Mouse (Mus musculus) neural tube, embryonic 12.5 days (tissue): ENCODE results near the gene Magi2. TPM values are rescaled to one million over a fixed set of nuclear protein-coding genes. Genes with fewer than 3 reads are reported as not detected.

ENCODE experiments used
- ATAC-seq: fragments of 200-750 bp; cut with Nextera tagmentation; 2 replicates; pipeline ENCODE4 v1.8.0; 2017; ENCODE audit warnings: low read depth, mild to moderate bottlenecking, moderate TSS enrichment, moderate library complexity; ENCODE audit not compliant: low FRiP score
- H3K27ac ChIP-seq: fragments of 300-500 bp; sonication (generic); 2 replicates; pipeline ENCODE4 v1.5.1; 2016
- H3K27me3 ChIP-seq: fragments of 300-500 bp; sonication (generic); replicated peaks from 2 replicates; pipeline ENCODE4 v1.6.1; 2016; ENCODE audit warnings: mild to moderate bottlenecking
- H3K36me3 ChIP-seq: fragments of 300-500 bp; sonication (generic); 2 replicates; pipeline ENCODE4 v1.6.1; 2016; ENCODE audit warnings: mild to moderate bottlenecking
- H3K4me1 ChIP-seq: fragments of 300-500 bp; sonication (generic); 2 replicates; pipeline ENCODE4 v1.6.1; 2016
- H3K4me2 ChIP-seq: fragments of 300-500 bp; sonication (generic); replicated peaks from 2 replicates; pipeline ENCODE4 v1.6.1; 2016; ENCODE audit warnings: mild to moderate bottlenecking
- H3K4me3 ChIP-seq: fragments of 300-500 bp; sonication (generic); 2 replicates; pipeline ENCODE4 v1.5.1; 2016
- H3K9ac ChIP-seq: fragments of 300-500 bp; sonication (generic); 2 replicates; pipeline ENCODE4 v1.6.1; 2016; ENCODE audit warnings: mild to moderate bottlenecking
- H3K9me3 ChIP-seq: fragments of 300-500 bp; sonication (generic); 2 replicates; pipeline ENCODE4 v1.6.1; 2016; ENCODE audit warnings: mild to moderate bottlenecking
- WGBS: fragments of 180-500 bp; shearing (Covaris S2); methylation state at CpG from one replicate; pipeline ENCODE4 v1.1.7; 2016; 5-methylcytosine and 5-hydroxymethylcytosine counted together
- polyA plus RNA-seq: library from polyadenylated mRNA; unstranded; fragments of >200 nt; fragmentation: Nextera tagmentation; extraction: Ambion mirVana; gene quantifications from 2 replicates; pipeline ENCODE4 v1.2.1, GENCODE M21; 2016

Gene Magi2
- polyA plus RNA-seq, 1 experiment from 2014 or later = 15.2 TPM

DNA sequence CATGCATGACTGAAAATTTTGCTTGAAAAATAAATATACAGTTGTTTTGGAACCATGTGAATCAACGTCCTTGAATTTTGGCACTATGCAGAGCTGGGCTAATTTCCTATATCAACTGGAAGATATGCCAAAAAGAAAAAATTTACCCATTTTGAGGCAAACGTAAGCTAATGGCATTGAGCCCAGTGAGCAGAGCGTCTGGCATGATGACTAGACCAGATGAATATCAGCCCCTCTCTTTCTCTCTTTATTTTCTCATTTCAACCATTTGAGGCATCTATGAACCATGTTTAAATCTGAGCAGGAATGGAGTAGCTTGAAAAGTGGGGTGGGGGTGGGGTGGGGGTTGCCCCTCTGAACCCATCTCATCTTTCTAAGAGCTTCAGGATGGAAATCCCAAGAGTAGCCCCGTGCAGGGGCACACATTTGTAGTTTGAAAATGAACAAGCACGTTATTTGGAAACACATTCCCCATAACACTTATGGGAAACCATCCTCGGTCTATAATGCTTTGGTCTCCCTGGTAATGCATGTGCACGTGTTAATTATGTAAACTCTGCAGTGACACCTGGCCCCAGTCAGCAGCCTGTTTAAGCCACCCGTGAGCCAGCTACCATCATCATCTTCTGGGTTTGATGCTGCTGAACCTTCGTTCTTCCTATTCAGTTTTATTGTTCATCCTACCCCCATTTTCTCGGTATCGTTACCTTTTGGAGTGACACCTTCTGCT is 1151.4 kb downstream of the Magi2 start:
- 89% methylated on average over 11 of the region's 11 CpGs for WGBS
- no peak overlapping the region for H3K9ac ChIP-seq
- H3K9me3 ChIP-seq = no peaks in the 10 kb centered on the region
- no peak overlapping the region for H3K27ac ChIP-seq
- H3K4me2 ChIP-seq = no peak overlapping the region
- no peaks in the 10 kb centered on the region for H3K27me3 ChIP-seq
- no peaks in the 10 kb centered on the region for H3K36me3 ChIP-seq
- no peak for ATAC-seq
- H3K4me3 ChIP-seq = no peak overlapping the region
- no peaks in the 10 kb centered on the region for H3K4me1 ChIP-seq

DNA sequence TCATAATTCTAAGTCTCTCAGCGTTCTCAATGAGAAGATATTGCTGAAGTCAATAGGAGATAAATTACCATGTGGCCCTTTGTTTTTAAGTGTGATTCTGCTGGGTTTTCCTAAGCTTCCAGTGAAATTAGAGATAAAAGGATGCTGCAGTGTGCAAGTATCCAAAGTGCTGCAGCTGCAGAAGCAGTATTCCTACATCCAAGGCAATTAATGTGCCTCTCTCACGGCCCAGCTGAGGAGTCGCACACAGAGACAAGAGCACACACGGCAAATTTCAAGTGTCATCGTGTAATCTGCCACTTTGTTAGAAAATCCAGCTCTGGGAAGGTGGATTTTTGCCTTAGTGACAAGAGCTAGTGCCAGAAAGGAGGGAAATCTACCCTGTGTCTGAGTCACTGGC is 1177.7 kb downstream of the Magi2 start:
- H3K27me3 ChIP-seq = no peaks in the 10 kb centered on the region
- H3K36me3 ChIP-seq = no peaks in the 10 kb centered on the region
- no peak for ATAC-seq
- H3K9ac ChIP-seq = no peak overlapping the region
- WGBS = 80% methylated on average over 5 of the region's 5 CpGs
- H3K27ac ChIP-seq = no peak overlapping the region
- H3K9me3 ChIP-seq = no peaks in the 10 kb centered on the region
- H3K4me1 ChIP-seq = no peaks in the 10 kb centered on the region
- no peak overlapping the region for H3K4me3 ChIP-seq
- no peak overlapping the region for H3K4me2 ChIP-seq

DNA sequence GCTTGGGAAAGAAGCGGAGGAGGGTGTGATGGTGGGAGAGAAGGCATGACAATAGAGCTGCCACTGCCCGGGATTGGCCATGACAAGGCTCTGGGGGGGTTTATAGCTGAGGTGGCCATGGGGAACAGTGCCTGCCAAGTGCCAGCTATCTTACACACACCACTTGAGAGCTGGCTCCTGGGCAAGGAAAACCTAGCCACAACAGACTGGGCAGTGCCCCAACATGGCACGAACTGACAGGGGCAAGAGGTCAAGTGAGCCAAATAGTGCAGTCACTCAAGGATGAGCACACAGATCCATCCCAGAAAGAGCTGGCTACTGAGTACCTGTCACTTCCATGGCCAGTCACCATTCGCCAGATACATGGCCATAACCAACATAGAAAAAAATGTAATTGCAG is 1179.8 kb downstream of the Magi2 start:
- Histone ChIP-seq H3K9me3 (no peaks in the 10 kb centered on the region), H3K27ac (no peak overlapping the region), H3K9ac (no peak overlapping the region), H3K4me1 (no peaks in the 10 kb centered on the region), H3K4me2 (no peak overlapping the region), H3K36me3 (no peaks in the 10 kb centered on the region), H3K27me3 (no peaks in the 10 kb centered on the region), H3K4me3 (no peak overlapping the region)
- no peak for ATAC-seq
- 96% methylated on average over 4 of the region's 4 CpGs for WGBS

DNA sequence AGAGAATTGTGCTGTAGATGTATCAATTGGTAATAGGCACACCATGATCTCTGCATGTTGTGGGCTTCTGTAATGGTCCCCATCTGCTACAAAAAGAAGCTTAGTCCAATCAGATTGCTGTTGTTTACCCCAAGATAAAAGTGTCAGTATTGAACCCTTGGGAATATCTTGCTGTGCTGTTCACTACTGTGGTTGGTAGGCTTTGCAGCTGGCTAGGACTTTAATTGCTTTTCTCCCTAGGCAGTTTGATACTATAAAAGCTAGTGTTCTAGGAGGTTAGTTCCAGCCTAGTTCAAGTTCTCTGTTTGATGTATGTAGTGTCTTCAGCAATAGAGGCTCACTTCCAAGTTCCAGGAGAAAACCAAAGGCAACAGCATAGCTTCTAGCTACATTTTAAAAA is 1188.5 kb downstream of the Magi2 start:
- Histone ChIP-seq H3K27me3 (no peaks in the 10 kb centered on the region), H3K36me3 (no peaks in the 10 kb centered on the region), H3K4me2 (no peak overlapping the region), H3K4me3 (no peak overlapping the region), H3K27ac (no peak overlapping the region), H3K9ac (no peak overlapping the region), H3K4me1 (no peaks in the 10 kb centered on the region), H3K9me3 (no peaks in the 10 kb centered on the region)
- no peak for ATAC-seq

DNA sequence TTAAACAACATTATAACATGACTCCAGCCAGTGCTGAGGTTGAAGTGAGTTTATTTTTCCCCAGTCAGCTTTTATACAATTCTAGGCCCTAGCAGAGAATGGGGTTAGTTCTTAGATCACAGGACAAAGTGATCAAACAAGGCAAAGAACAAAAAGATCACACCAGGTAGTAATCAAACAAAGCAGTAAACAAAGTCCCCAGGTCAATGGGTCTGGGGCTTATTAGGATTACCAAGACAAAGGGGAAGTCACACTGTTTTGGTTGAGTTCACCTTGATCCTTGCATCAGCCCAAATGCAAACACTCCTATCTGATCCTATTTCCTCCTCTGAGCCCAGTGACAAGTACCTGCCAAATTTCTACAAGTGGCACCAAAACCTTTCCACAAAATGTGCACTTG is 1190.5 kb downstream of the Magi2 start:
- H3K36me3 ChIP-seq = no peaks in the 10 kb centered on the region
- no peak for ATAC-seq
- no peak overlapping the region for H3K4me2 ChIP-seq
- H3K27me3 ChIP-seq = no peaks in the 10 kb centered on the region
- no peak overlapping the region for H3K9ac ChIP-seq
- H3K9me3 ChIP-seq = no peaks in the 10 kb centered on the region
- no peaks in the 10 kb centered on the region for H3K4me1 ChIP-seq
- H3K27ac ChIP-seq = no peak overlapping the region
- no peak overlapping the region for H3K4me3 ChIP-seq

DNA sequence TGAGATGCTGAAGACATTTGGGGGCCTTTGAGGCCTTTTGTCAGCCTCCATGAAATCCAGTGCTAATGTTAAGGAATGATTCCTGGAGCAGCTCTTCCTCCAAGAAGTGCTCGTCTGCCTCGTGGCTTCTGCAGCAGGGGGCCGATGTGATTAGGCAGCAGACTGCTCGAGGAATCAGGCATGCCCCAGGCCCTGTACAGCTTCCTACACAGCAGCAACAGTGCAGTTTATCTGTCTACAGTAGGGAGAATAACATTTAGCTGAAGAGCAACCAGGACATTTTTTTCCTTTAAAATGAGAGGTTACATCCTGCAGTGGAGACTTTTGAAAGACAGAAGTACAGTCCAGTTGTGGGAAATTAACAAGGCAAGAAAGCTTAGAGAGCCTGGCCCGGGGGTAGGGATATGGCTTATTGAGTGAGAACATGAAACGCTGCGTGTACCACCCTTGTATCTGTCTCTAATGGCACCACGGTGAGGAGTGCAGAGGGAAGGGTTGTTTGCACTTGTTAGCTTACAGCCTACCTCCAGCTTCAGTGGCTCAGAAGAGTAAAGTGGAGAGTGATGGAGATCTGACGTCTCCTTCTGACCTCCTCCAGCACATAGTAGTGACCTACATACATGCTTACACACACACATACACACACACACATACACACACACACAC is 1205.4 kb downstream of the Magi2 start:
- no peaks in the 10 kb centered on the region for H3K36me3 ChIP-seq
- H3K4me3 ChIP-seq = no peak overlapping the region
- no peaks in the 10 kb centered on the region for H3K27me3 ChIP-seq
- no peaks in the 10 kb centered on the region for H3K9me3 ChIP-seq
- WGBS = 52% methylated on average over 9 of the region's 9 CpGs
- no peak for ATAC-seq
- no peaks in the 10 kb centered on the region for H3K4me1 ChIP-seq
- no peak overlapping the region for H3K9ac ChIP-seq
- no peak overlapping the region for H3K27ac ChIP-seq
- H3K4me2 ChIP-seq = no peak overlapping the region

DNA sequence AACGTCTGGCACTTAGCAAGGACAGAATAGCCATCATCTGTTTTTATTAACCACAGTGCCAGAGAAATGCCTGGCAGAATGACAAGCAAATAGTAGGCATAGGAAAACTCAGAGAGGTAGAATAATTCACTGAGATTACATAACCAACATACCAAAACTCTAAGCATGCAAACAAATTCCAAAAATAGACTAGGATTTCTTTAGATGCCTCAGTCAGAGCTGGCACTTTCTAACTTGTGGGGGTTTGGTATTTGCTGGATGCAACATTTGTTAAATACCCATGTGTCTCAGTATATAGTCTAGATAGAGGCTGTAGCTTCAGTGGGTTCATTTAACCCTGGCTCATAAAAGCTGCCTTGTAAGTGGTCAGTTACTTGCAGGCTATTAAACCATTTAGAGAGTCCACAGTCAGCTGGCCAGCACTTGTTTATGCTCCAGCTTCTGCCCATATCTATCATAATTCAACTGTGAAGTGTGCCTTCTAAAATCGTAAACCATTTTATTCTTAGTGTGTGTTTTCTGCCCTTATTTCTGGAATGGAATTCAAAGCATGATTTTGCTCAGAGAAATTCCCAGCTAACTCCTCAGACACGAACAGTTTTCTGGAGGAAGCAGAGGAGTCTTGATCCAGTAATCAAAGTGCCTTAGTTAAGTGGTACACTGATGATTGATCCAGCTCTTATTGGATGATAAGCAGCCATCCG is 1219.8 kb downstream of the Magi2 start:
- Histone ChIP-seq H3K27me3 (no peaks in the 10 kb centered on the region), H3K36me3 (no peaks in the 10 kb centered on the region), H3K9ac (no peak overlapping the region), H3K9me3 (no peaks in the 10 kb centered on the region), H3K27ac (no peak overlapping the region), H3K4me3 (no peak overlapping the region), H3K4me1 (no peaks in the 10 kb centered on the region), H3K4me2 (no peak overlapping the region)
- WGBS = 66% methylated on average over 4 of the region's 4 CpGs
- ATAC-seq = no peak

DNA sequence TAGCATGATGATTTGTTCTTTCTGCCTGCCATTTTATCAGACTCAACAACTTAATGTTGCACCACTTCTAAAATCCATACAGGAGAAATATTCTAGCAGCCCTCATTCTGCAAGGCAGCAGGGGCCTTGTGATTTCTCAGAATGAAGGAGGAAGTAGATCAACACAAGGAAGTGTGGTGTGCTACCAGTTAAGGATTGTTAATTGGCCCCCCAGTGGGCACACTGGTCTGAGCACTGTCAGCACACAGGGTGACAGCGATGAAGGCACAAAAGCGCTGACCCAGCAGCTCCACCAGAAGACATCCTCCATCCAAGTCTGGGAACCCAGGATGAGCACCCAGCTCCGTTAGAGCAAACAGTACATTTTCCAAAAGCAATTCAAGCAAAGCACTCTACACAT is 1229.3 kb downstream of the Magi2 start:
- Histone ChIP-seq H3K9me3 (no peaks in the 10 kb centered on the region), H3K27me3 (no peaks in the 10 kb centered on the region)

DNA sequence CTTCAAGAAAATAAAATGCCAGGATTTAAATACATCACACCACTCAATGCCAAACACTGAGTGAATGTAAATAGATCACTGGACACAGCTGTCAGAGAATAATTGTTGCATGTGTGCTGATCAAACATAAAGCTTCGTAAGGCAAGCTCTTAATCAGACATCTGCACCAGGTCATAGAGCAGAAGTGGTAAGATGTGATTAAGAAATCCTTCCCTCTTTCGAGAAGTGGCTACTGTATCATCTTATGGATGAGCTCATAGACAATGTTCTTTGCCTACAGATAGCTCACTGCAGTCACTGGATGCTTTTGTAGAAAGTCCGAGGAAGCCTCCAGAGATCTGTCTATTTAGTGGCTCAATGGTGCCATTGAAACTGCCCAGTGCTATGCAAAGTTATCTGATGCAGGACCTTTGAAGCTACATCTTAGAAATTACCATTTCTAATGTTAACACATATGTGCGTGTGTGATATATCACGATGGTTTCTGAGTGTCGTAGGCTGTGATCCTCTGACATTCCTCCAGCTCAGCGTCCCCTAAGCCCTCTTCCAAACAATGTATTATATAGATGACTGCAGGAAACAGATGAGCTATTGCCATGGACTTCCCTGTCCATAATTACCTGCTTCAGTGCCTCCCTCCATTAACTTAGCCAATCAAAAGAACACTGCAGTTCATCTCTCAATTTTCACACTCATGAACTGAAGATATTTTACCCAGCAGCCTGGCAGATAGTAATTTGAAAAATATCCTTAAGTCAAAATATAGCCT is 1231.1 kb downstream of the Magi2 start:
- no peaks in the 10 kb centered on the region for H3K4me1 ChIP-seq
- no peak overlapping the region for H3K27ac ChIP-seq
- no peaks in the 10 kb centered on the region for H3K27me3 ChIP-seq
- H3K9me3 ChIP-seq = no peaks in the 10 kb centered on the region
- H3K9ac ChIP-seq = no peak overlapping the region
- WGBS = 77% methylated on average over 7 of the region's 7 CpGs
- H3K4me3 ChIP-seq = no peak overlapping the region
- H3K36me3 ChIP-seq = no peaks in the 10 kb centered on the region
- no peak overlapping the region for H3K4me2 ChIP-seq
- no peak for ATAC-seq

More for the DNA sequence above, 1229.3 kb downstream of the Magi2 start:
- Histone ChIP-seq H3K4me1 (no peaks in the 10 kb centered on the region), H3K27ac (no peak overlapping the region), H3K36me3 (no peaks in the 10 kb centered on the region), H3K4me2 (no peak overlapping the region), H3K9ac (no peak overlapping the region), H3K4me3 (no peak overlapping the region)
- WGBS = 79% methylated on average over 3 of the region's 3 CpGs
- no peak for ATAC-seq

DNA sequence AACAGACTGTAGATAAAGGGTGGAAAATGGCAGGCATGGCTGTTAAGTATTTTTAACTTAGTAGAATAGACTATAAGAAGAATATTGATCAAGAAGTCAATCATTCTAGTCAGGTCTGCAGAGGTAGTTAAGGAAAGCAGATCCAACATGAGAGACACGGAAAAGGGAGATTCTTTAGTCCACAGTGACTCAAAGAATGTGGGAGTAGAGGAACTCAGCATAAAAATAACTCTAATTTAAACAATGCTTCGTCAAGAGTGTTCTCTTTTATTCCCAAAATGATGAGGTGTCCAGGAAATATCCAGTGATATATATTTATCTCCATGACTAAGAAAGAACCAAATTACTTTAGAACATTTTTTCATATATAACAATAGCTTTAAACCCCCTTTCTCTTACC is 1234.9 kb downstream of the Magi2 start:
- Histone ChIP-seq H3K36me3 (no peaks in the 10 kb centered on the region), H3K9me3 (no peaks in the 10 kb centered on the region), H3K9ac (no peak overlapping the region), H3K4me1 (no peaks in the 10 kb centered on the region), H3K27ac (no peak overlapping the region), H3K4me2 (no peak overlapping the region), H3K4me3 (no peak overlapping the region), H3K27me3 (no peaks in the 10 kb centered on the region)
- 82% methylated on average over 2 of the region's 2 CpGs for WGBS
- ATAC-seq = no peak

DNA sequence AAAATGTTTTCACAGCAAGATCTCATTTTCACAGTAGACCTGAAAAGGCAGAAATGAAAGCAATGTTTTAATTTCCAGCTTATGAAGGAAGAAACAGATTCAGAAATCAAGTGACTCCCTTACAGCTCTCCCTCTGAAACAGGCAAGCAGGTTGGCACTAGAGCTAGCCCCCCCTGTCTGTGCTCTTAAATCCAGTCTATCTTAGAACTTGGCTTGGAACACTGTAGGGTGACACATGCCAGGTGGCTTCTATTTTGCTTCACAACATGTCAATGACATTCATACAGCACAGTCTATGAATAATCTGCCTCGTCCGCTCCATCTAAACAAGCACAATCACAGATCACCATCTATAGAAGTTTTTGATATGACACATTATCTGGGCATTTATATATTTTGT is 1235.5 kb downstream of the Magi2 start:
- Histone ChIP-seq H3K9ac (no peak overlapping the region), H3K4me2 (no peak overlapping the region), H3K4me3 (no peak overlapping the region), H3K9me3 (no peaks in the 10 kb centered on the region), H3K4me1 (no peaks in the 10 kb centered on the region), H3K36me3 (no peaks in the 10 kb centered on the region), H3K27me3 (no peaks in the 10 kb centered on the region), H3K27ac (no peak overlapping the region)
- no peak for ATAC-seq
- WGBS = 96% methylated on average over 2 of the region's 2 CpGs

DNA sequence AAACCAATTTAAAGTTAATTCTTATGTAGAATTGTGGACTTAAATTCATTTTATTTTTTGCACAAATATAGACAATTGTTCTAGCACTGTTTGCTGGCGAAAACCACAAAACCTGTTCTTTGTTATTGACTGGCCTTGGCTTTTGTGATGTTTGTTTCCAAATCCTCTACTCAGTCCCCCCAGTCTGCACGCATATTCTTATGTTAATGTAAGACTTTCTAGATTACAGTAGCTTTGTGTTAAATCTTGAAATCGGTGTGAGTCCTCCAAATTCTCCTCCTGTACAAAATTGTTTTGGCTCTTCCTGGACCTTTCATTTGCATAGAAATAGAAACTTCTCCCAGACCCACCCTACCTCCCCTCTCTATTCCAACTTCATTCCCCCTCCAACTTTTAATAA is 1242.9 kb downstream of the Magi2 start:
- Histone ChIP-seq H3K4me3 (no peak overlapping the region), H3K4me1 (no peaks in the 10 kb centered on the region), H3K27ac (no peak overlapping the region), H3K9me3 (no peaks in the 10 kb centered on the region), H3K36me3 (no peaks in the 10 kb centered on the region), H3K4me2 (no peak overlapping the region), H3K27me3 (no peaks in the 10 kb centered on the region), H3K9ac (no peak overlapping the region)
- 85% methylated on average over 3 of the region's 3 CpGs for WGBS
- ATAC-seq = no peak
